Mouse (Mus musculus): ENCODE results near the gene Entr1.
"Not testable (repeated sequence)": the region's sequence is repeated elsewhere in the genome, so short reads cannot be mapped to it uniquely, and the experiment has no call there.

Entr1 gene

DNA sequence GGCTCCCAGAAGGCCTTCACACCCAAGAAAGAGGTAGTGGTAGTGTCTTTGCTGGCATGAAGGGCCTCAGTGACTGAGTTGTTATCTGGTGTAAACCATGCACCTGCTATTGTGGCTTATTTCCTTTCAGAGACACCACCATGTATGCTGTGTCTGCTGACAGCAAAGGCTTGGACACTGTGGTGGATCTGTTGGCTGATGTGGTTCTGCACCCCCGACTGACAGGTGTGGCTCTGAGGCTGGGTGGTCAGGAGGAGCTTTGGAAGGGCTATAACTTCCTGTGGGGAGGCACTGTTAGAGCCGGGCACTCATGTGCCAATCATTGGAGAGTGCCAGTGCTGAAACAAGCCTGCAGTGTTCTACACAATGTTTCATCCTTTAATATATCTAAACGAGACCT, 1.8 kb upstream of the Entr1 start:
- in situ Hi-C loops (cut with MboI; ENCODE audit: low sequenced_read_pairs), result no loop called here

DNA sequence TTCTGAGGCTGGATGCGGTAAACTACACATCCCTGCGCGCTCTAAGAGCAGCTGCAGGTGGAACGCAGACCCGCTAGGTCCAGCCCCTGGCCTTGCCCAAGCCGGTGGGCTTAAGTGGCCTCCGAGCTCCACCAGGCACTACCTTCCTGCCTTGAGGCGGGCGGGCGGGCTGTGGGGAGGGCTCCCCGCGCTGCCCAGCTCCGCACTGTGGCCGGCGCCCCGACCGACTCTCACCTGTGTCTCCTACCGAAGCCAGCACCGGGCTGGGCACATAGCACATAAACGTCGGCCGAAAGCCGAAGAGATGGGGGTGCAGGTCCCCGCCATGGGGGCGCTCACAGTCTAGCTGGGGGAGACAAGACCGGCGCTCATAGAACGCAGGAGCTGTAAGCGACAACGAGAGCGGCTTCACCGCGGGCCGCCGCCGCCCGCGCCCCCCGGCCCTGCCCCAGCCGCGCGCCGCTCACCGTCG, 398 bp downstream of the Entr1 start:
- in situ Hi-C loops (cut with MboI; ENCODE audit: low sequenced_read_pairs), result no loop called here

GRCm38 (mm10) chr2:26387713-26388112, 1.4 kb downstream of the Entr1 start:
- in situ Hi-C loops (cut with MboI; ENCODE audit: low sequenced_read_pairs), result no loop called here

- in situ Hi-C loops (cut with MboI; ENCODE audit: low sequenced_read_pairs), result not testable (repeated sequence)
Observed at GRCm38 (mm10) chr2:26380871-26381270, 8.2 kb downstream of the Entr1 start.

DNA sequence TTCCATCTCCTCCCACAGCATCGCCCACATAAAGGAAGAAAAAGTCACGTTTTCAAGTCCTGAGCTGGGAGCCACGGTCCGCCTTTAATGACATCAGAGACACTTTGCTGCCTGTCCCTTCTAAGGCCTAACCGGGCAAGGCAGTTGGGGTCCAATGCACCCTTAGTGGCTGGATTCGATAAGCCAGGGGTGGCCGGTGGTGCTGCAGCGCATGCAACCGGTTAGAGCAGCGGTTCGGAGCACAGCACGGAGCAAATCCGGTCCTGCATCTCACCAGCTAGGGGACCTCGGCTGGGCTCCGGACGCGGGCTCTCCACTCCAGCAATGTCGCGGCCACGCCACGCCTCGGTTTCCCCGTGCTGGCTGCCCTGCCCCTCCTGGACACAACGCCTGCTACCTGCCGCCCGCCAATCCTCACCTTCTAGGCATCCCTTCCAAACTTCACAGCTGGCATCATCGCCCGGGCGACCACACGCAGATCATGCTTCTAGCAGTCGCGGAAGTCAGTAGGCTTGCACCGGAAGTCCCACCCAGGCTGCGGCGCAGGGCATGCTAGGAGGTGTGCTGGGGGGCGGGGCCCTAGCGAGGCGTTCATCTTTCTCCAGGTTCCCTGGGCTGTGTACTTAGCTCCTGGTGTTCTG, 8.9 kb downstream of the Entr1 start, which contains the start of gene Snapc4:
Snapc4 (minus strand) TSS at position 523 of the 641 bp plus-strand sequence.
- in situ Hi-C loops (cut with MboI; ENCODE audit: low sequenced_read_pairs), result no loop called here

GRCm38 (mm10) chr2:26372396-26372795, 16.7 kb downstream of the Entr1 start:
- in situ Hi-C loops (cut with MboI; ENCODE audit: low sequenced_read_pairs), result no loop called here

GRCm38 (mm10) chr2:26368572-26368971, 20.5 kb downstream of the Entr1 start:
- in situ Hi-C loops (cut with MboI; ENCODE audit: low sequenced_read_pairs), result no loop called here

- in situ Hi-C loops (cut with MboI; ENCODE audit: low sequenced_read_pairs), result no loop called here
Observed at GRCm38 (mm10) chr2:26367911-26368310, 21.2 kb downstream of the Entr1 start.

DNA sequence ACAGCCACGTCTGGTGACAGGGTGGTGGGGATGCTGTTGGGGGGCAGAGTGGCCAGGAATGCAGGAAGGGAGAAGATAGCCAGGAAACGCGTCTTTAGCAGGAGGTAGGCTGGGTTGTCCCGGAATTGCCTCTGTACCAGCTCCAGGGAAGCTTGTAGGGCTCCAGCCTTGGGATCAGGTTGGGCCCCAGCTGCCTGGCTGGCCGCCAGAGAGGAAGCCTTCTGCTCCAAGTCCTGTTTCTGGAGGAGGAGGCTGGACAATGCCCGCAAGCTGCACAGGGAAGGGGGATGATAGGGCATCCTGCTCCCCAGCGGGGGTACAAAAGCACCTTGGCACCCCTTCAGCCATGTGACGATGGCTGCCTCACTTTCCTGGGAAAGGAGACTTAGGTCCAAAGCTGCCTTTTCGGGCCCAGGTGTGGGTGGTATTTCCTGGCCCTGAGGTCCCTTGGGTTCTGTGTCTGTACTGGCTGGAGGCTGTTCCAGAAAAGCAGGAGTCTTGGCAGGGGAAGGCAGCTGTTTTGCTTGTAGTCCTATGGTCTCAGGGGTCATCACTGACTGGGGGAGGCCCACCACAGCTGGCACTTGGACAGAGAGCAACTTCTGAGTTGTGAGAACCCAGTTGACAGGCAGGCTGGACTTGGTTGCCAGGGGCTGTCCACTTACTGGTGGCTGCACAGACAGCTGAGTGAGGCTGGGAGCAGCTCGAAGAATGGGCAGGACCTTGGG, 24.2 kb downstream of the Entr1 start:
- in situ Hi-C loops (cut with MboI; ENCODE audit: low sequenced_read_pairs), result no loop called here

DNA sequence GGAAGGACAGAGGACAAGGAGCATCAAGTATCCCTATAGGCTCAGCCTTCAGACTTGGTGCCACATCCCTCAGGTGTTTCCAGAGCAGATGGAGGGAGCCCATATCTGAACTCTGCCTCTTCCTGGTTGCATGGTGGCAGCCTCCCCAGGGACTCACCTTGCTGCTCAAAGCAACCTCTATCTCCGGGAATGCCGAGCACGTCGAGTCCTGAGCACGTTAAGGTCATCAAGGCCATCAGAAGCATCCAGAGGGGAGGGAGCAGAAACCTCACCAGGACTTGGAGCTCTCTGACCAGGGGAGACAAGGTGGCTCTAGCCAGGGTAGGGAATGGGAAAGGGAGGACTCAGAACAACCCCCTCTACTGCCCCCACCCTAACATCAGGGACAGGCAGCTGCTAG, 25.6 kb downstream of the Entr1 start:
- in situ Hi-C loops (cut with MboI; ENCODE audit: low sequenced_read_pairs), result no loop called here

- in situ Hi-C loops (cut with MboI; ENCODE audit: low sequenced_read_pairs), result no loop called here
Observed at GRCm38 (mm10) chr2:26362991-26363390, 26.1 kb downstream of the Entr1 start.

- in situ Hi-C loops (cut with MboI; ENCODE audit: low sequenced_read_pairs), result no loop called here
Observed at GRCm38 (mm10) chr2:26360772-26361171, 28.3 kb downstream of the Entr1 start, which contains the start of gene Card9. Gene Card9, minus strand, starts transcription at chr2:26360918.

DNA sequence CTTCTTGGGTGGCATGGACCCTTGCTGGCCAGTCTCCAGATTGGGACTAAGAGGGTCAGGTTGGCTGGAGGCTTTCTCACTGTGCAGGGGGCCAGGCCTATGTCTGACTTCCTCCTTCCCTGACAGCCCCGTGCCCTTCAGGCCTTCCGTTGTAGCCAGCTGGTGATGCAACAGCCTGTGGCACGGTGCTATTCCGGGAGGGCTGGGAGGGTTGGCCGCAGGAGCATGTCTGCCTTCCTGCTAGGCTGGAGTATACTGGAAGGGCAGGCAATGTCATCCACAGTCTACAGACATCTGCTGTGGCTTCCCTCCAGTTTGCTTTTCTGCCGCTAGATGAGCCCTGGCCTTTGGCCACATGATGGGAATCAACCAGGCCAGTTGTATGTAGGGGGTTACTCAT, 29.1 kb downstream of the Entr1 start:
- in situ Hi-C loops (cut with MboI; ENCODE audit: low sequenced_read_pairs), result no loop called here

DNA sequence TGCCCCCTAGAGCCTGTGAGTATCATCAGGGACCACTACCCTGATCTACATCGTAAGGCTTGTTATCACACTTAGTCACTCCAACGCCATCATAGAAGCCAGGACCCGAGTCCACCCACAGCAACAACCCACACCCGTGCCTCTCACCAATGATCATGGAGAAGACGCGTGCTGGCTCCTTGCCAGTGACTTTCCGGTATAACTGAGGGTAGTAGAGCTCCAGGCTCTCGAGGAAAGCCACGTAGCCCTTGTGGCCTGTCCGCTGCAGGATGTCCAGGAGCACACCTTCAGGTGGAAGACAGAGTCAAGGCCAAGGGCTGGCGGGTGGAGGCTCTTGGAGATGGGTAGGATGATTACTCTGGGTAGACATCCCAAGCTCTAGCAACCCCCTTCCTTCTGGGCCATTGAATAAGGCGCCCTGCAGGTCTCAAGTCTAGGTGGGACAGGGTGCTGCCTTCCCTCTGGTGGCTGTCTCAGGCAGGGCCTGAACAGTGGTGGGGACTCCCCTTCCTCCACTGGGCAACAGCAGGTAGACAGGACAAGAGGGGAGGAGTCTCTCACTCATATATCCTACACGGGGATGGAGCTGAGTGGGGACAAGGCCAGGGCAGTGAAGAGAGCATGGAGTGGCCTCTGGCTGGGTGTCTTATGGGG, 30.3 kb downstream of the Entr1 start:
- in situ Hi-C loops (cut with MboI; ENCODE audit: low sequenced_read_pairs), result no loop called here

- in situ Hi-C loops (cut with MboI; ENCODE audit: low sequenced_read_pairs), result no loop called here
Observed at GRCm38 (mm10) chr2:26357484-26357883, 31.6 kb downstream of the Entr1 start.

GRCm38 (mm10) chr2:26356678-26357077, 32.4 kb downstream of the Entr1 start:
- in situ Hi-C loops (cut with MboI; ENCODE audit: low sequenced_read_pairs), result no loop called here

DNA sequence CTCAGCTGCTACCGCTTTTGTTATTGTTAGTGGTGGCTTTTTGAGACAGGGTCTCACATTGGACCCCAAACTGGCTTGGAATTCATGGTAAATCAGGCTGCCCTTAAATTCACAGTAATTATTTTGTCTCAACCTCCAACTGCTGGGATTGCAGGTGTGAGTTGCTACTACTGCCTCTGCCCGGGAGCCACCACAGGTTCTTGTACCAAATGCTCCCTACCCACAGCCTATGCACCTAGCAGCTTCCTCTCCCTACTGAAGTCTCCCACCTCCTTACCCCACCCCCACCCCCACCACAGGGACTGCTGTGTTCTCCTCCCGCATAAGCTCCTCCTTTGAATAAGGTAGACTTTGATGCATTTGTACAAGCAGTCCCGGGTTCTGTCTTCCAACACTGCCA, 32.9 kb downstream of the Entr1 start:
- in situ Hi-C loops (cut with MboI; ENCODE audit: low sequenced_read_pairs), result no loop called here

- in situ Hi-C loops (cut with MboI; ENCODE audit: low sequenced_read_pairs), result no loop called here
Observed at GRCm38 (mm10) chr2:26354401-26354800, 34.7 kb downstream of the Entr1 start.

- in situ Hi-C loops (cut with MboI; ENCODE audit: low sequenced_read_pairs), result no loop called here
Observed at GRCm38 (mm10) chr2:26353066-26353980, 35.8 kb downstream of the Entr1 start.

GRCm38 (mm10) chr2:26352291-26352910, 36.7 kb downstream of the Entr1 start:
- in situ Hi-C loops (cut with MboI; ENCODE audit: low sequenced_read_pairs), result no loop called here
